Mouse (Mus musculus) lung, adult 10 weeks (tissue): ENCODE measurements around the gene Hist3h2ba. TPM values are rescaled to one million over a fixed set of nuclear protein-coding genes. Genes with fewer than 3 reads are reported as not detected.

Experiments
- polyA plus RNA-seq: library from polyadenylated mRNA; stranded (reverse); fragments of 350-450 nt; fragmentation: Illumina TruSeq; extraction: RNeasy Lipid Tissue Mini Kit (QIAGEN cat#74804); gene quantifications from one replicate; pipeline ENCODE4 v1.2.3, GENCODE M21; 2014; ENCODE audit warnings: low read depth, low replicate concordance; ENCODE audit not compliant: insufficient read depth

The Hist3h2ba gene
- 3.0 TPM for polyA plus RNA-seq

GRCm38 (mm10) chr11:58948542-58949479 is at the start of gene Hist3h2ba:
TSS of gene Hist3h2ba (plus strand) at chr11:58948920.

GRCm38 (mm10) chr11:58903511-58904409 is 45.0 kb upstream of the Hist3h2ba start, which contains the start of gene Zfp39:
TSS of gene Zfp39 (minus strand) at chr11:58904225.

GRCm38 (mm10) chr11:58917745-58918366 is 30.9 kb upstream of the Hist3h2ba start, which contains the start of gene Btnl10:
TSS of gene Btnl10 (plus strand) at chr11:58917908.

GRCm38 (mm10) chr11:58938322-58939087 is 10.2 kb upstream of the Hist3h2ba start, which contains the start of gene Rnf187:
TSS of gene Rnf187 (minus strand) at chr11:58938916.

GRCm38 (mm10) chr11:58954420-58955142 is 5.9 kb downstream of the Hist3h2ba start, which contains the start of the genes Hist3h2a and Trim17:
TSS of gene Hist3h2a (plus strand) at chr11:58954685.
TSS of gene Trim17 (plus strand) at chr11:58954685.

GRCm38 (mm10) chr11:58978027-58978705 is 29.4 kb downstream of the Hist3h2ba start, which contains the start of gene Trim11:
TSS of gene Trim11 (plus strand) at chr11:58978093.

Other genes with a start within 250 kb of the Hist3h2ba start
- not detected for gene Olfr319, start 249.8 kb upstream of the Hist3h2ba start, polyA plus RNA-seq
- not detected for gene Olfr318, start 224.9 kb upstream of the Hist3h2ba start, polyA plus RNA-seq
- not detected for gene Olfr317, start 209.7 kb upstream of the Hist3h2ba start, polyA plus RNA-seq
- gene Olfr316, start 196.2 kb upstream of the Hist3h2ba start, polyA plus RNA-seq = not detected
- not detected for gene Olfr315, start 175.7 kb upstream of the Hist3h2ba start, polyA plus RNA-seq
- not detected for gene Olfr314, start 166.0 kb upstream of the Hist3h2ba start, polyA plus RNA-seq
- gene Fam183b, start 147.0 kb upstream of the Hist3h2ba start, polyA plus RNA-seq = 84.0 TPM
- gene Olfr313, start 133.9 kb upstream of the Hist3h2ba start, polyA plus RNA-seq = not detected
- gene Olfr312, start 119.7 kb upstream of the Hist3h2ba start, polyA plus RNA-seq = not detected
- not detected for gene Olfr311, start 109.7 kb upstream of the Hist3h2ba start, polyA plus RNA-seq
- 3.1 TPM for gene Gm12258, start 101.8 kb upstream of the Hist3h2ba start, polyA plus RNA-seq
- gene 2810021J22Rik, start 81.7 kb upstream of the Hist3h2ba start, polyA plus RNA-seq = 1.4 TPM
- 2.5 TPM for gene Zfp39, start 44.7 kb upstream of the Hist3h2ba start, polyA plus RNA-seq
- gene Btnl10, start 31.0 kb upstream of the Hist3h2ba start, polyA plus RNA-seq = not detected
- 90.0 TPM for gene Rnf187, start 10.0 kb upstream of the Hist3h2ba start, polyA plus RNA-seq
- 17.1 TPM for gene Hist3h2a, start 5.8 kb downstream of the Hist3h2ba start, polyA plus RNA-seq
- 0.25 TPM for gene Trim17, start 5.8 kb downstream of the Hist3h2ba start, polyA plus RNA-seq
- 15.2 TPM for gene Trim11, start 29.2 kb downstream of the Hist3h2ba start, polyA plus RNA-seq
- gene Obscn, start 187.5 kb downstream of the Hist3h2ba start, polyA plus RNA-seq = 2.4 TPM
- gene Iba57, start 214.8 kb downstream of the Hist3h2ba start, polyA plus RNA-seq = 3.3 TPM
- gene Gjc2, start 234.3 kb downstream of the Hist3h2ba start, polyA plus RNA-seq = 1.6 TPM
- 119 TPM for gene Guk1, start 243.3 kb downstream of the Hist3h2ba start, polyA plus RNA-seq